Mouse (Mus musculus) Muller cell, postnatal 12 days (primary cell): ENCODE results near the gene Rab37.
A peak's percentile ranks its signal among the peaks of the same experiment; 100 is the strongest.

Experiments
- DNase-seq: peaks from one replicate; pipeline ENCODE4 v3.0.0-alpha.2; 2015; ENCODE audit errors: inconsistent ontology term

Gene Rab37

DNA sequence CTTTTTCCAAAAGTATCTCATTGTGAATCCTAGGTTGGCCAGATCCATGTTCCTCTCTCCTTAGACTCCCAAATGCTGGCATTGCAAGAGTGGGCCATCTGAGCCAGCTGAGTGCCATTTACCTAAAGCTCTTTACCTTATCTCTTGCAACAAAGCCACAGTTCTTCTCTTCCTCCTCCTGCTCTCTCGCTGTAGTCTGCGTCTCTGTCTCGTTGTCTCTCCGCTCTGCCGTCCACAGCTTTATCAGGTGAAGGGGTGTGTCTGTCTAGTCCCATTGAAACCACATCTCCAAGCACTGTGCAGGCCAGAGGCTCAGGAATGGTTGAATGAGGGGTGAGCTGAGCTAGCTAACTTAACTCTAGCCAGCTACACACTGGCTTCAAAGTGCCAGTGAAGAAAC lies 104.7 kb downstream of the Rab37 start:
- no peak for DNase-seq

DNA sequence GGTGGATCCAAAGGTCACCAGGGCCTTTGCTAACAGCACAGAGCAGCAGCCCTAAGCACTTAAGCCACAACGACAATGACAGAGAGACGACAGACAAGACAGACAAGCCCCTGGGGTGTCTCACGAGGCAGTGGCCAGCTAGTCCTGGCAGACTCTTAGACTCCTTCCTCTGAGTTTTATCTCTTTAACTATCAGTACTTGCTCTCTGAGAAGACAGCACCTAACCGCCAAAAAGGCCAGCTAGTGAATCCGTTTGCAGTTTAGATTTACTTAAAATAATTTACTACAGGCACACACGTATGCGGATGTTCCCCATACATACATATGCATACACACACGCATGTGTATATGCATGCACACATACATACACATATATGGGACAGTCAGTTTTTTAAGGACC lies 106.3 kb downstream of the Rab37 start:
- no peak for DNase-seq

DNA sequence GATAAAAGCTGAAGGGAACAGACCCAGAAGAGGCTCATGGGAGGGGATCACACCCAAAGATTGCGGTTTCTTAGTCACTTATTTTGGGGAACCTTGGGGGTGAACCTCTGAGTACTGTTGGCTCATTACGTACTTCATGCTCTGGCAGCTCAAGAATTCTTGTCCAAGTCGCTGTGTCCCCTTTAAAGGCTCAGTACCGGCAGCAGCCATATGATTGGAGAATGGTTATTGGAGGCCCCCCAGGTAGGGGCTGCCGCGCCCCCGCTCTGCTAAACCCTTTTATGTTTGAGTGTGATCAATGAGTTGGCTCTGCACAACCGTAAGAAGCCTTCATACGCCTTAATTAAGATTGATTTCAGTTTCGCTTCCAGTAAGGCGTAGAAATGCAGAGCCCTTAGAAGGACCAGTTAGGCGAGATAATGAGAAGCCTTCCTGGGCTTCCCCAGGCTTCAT lies 107.7 kb downstream of the Rab37 start:
- DNase-seq: no peak

DNA sequence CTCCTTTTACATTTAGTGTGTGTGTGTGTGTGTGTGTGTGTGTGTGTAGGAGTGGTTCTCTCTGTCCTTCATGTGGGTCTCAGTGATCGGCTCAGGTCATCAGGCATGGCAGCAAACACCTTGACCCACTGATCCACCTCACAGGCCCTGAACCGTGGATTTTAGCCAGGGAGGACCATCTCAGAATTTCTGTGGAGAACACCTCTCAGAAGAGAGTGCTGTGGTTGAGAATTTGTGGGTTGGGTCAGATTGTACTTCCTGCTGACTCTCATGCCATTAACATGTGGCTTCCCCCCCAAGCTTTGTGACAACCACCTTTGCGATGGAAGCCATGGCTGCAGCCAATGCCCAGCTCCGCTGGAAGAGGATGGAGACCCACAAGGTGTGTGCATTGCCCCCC lies 109.3 kb downstream of the Rab37 start:
- DNase-seq: no peak

GRCm38 (mm10) chr11:115202316-115202715 lies 111.1 kb downstream of the Rab37 start:
- DNase-seq: peak; percentile 68

DNA sequence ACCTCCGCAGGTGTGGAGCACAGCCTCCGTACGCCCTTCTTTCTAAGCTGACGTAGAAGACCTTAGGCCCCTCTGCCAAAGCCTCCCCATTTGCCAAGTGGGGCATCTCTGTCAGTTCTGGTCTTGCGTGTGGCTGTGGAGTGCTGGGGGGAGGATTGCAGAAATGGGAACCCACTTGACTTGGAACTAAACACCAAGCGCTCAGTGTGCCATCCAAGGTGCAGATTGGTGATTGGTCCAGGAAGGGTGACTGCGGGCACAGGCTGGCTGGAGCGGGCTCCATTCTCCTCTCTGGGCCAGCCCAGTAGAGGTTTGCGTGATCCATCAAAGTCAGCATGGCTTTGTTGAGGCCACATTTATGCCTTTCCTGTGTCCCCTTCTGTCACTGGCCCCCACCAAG lies 111.5 kb downstream of the Rab37 start:
- no peak for DNase-seq

- DNase-seq: no peak
Measured at GRCm38 (mm10) chr11:115208126-115208525, 116.9 kb downstream of the Rab37 start.

DNA sequence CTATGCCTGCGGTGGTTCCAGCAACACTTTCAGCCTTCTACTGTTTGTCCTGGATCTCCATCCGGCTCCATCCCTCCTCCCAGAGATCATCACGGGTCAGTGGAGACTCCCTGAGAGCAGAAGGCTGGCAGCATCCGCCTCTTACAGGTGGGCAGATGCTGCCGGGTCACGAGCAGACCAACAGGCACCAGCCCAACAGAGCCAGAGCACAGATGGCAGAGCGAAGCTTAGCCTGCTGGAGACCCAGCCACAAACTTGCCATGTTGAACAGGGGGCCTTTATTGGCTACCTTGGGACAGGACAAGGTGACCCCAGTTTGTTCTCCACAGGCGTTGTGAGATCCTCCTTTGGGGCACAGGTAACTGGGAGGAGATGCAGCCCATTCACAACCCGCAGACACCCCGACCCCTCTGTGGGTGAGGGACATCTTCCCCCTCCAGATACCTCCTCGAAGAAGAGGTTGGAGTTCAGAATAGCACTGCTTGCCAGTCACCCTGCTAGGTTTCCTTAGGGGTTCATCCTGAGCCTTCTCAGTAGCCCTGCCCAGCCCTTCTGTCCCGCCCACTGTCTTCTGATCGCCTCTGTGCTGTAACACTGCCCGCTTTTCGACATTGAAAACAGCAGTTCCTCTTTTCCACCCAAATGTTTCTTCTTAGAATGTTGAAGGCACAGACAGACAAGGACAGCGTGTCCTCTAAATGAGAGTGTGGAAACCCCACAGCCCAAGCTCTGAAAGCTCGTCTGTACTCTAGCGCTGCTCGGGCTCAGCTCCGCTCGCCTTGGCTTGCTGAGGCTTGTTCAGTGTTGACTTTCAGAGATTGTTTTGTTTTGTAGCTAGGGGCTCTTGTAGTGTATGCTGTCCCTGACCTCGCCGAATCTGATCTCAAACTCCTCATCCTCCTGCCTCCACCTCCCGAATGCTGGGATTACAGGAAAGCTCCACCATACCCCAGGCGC lies 117.8 kb downstream of the Rab37 start:
- no peak for DNase-seq

- no peak for DNase-seq
Measured at GRCm38 (mm10) chr11:115209958-115210357, 118.7 kb downstream of the Rab37 start.
